Mouse (Mus musculus): Measurements from ENCODE around the gene Ccdc144b. TPM values are rescaled to one million over a fixed set of nuclear protein-coding genes. Genes with fewer than 3 reads are reported as not detected.
A peak's percentile ranks its signal among the peaks of the same experiment; 100 is the strongest.

Gene Ccdc144b
- total RNA-seq (2021) = not detected

- intact Hi-C loops (cut with DNase I) = no loop called here
- DNase-seq = no peak
These were observed at the start of gene Ccdc144b for GRCm38 (mm10) chr3:36053447-36053846. Gene Ccdc144b, minus strand, starts transcription at chr3:36053547.

DNA sequence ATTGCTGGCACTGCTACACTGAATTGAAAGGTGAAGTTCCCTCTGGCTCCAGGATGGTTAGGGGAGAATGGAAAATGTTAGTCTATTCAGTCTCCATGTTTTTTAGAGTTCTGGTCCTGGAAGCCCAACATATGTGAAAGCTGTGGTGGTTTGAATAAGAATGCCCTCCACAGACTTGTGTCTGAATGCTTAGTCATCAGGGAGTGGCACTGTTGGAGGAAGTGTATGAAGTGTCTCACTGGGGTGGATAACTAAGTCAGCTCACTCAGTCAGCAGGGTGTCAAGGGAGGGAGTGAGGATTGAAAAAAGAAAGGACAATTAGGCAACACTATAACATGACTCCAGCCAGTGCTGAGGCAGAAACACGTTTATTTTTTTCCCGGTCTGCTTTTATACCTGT lies 42.0 kb upstream of the Ccdc144b start:
- no peak for DNase-seq
- intact Hi-C loops (cut with DNase I) = no loop called here

DNA sequence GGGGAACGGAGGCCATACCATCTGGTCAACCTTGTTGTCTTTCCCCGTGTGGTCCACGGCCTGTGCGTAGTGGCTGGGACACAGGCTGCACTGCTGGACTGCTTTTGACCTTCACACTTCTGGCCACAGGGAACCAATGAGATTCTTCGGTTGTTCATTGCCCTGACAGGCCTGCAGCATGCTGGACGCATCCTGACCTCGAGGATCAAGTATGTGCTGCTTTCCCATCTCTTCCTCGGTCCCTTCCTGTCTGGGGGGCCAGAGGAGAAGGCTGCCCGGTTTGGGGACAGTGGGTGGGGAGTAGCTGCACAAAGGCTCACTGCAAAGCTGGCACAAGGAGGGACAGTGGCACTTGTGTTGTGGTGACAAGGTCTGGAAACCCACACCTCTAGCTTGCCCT lies 34.2 kb upstream of the Ccdc144b start:
- intact Hi-C loops (cut with DNase I) = no loop called here
- DNase-seq = no peak

DNA sequence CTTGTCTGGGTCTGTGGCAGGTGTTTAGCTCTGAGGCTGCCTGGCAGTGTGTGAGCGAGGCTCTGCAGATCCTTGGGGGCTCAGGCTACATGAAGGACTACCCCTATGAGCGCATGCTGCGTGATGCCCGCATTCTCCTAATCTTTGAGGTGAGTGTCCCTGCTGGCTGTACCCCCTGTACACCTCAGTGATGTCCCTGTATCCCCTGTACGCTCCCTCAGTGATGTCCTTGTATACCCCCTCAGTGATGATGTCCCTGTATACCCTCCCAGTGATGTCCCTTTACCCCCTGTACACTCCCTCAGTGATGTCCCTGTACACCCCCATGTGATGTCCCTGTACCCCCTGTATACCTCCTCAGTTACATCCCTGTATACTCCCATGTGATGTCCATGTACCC lies 32.0 kb upstream of the Ccdc144b start:
- intact Hi-C loops (cut with DNase I) = no loop called here
- DNase-seq = no peak

DNA sequence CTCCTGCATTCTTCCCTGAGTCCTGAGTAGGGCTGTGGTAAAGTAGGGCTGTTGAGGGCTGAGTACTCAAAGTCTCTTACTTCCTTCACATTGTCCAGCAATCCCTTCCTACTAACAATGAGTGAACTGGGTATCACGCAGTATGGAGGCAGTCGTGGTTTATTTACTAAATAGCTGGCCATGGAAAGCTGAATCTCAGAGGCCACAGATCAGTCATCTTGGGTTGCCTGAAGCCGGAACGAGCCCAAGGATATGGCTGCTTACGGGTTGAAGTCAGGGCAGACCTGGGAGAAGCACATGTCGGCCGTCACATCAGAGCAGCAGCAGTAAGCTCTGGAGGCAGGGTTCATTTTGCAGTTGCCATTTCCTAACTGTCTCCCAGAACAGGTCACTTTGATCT lies 30.0 kb upstream of the Ccdc144b start:
- intact Hi-C loops (cut with DNase I) = no loop called here
- no peak for DNase-seq

DNA sequence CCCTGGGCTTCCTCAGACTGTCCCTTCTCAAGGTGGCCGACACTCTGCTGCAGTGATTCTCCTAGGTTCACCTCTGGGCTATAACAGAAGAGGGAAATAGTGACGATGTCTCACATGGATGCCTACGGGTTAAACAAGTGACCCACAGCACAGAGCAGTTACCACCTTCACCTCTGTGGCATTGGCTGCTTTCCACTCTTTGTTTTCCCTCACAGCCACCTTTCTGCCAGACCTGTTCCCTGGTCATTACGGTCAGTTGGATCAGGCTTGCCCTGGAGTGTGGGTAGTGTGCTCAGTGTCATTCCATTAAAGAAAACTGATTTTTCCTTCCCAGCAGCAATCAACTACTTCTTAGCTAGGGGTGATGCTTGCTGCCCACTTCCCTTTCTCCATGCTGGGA lies 29.5 kb upstream of the Ccdc144b start:
- intact Hi-C loops (cut with DNase I) = no loop called here

DNA sequence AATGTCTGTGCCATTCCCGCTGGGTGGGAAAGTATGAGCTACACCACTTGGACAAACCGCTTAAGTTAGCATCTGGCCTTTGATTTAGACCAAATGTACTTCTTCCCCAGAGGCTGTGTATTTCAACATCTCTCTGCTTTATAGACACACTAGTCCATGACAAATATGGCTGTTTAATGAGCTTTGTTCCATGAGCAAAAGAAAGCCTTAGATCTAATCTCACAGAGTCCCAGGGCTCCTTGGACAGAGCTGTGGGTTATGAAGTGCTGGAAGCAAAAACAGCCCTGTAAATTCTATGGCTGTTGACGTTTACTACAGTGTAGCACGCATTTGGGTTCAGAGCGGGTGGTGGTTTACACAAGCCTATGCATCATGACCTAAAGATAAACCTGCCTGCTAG lies 27.4 kb upstream of the Ccdc144b start:
- DNase-seq = no peak
- intact Hi-C loops (cut with DNase I) = no loop called here

More for the DNA sequence above, 29.5 kb upstream of the Ccdc144b start:
- no peak for DNase-seq

DNA sequence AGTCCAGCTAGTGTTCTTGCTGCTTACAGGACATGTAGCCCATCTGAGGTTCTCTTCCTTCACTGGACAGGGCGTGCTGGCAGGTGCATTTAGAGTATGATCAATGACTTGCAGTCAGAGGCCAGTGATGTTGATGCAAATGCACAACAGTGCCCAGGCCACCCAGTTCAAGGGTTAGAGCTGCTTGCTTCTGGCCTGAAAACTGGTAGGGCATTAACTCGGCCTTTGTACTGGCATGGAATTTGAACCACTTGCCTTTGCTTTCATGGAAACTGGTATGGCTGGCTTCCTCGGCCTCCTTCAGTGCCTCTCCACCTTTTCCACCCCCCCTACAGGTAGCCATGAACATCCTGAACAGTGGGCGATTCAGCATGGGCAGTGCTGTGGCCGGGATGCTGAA lies 26.5 kb upstream of the Ccdc144b start:
- no peak for DNase-seq
- intact Hi-C loops (cut with DNase I) = no loop called here

DNA sequence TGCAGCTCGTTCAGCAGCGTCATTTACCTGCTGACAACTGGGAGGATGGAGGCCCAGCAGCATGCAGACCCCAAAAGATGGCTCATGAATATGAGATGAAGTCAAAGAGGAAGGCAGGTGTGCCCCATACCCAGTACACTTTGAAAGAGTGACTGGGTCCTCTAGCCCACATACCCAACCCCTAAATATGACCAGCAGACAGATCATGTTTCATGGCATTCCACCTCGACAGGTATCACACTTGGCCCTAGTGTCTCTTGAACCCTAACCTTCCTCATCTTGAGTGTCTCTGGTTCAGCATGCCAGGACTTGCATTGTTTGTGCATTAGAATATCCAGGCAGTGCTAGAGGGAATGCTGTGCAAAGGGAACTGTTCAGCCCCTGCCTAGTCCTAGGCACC lies 24.0 kb upstream of the Ccdc144b start:
- intact Hi-C loops (cut with DNase I) = no loop called here
- DNase-seq = no peak

DNA sequence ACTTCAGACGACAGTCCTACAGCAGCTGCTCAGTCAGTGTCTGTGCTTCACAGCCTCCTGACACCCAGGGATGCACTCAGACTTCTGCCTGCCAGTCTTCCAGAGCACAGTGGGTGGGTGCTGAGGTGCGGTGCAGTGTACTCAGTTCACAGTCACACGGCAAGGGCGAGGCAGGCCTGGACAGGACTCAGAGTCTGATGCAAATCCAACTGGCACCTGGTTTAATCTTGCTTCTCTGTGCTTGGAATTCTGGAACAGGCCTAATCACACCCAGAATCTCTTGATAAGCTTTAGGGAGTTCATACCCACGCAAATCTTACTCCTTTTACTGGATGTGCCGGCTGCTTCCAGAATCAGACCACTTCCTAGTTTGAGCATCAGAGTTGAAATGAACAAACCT lies 22.1 kb upstream of the Ccdc144b start:
- intact Hi-C loops (cut with DNase I) = no loop called here
- no peak for DNase-seq

- intact Hi-C loops (cut with DNase I) = no loop called here
These were observed 20.9 kb upstream of the Ccdc144b start for GRCm38 (mm10) chr3:36074231-36074630.

GRCm38 (mm10) chr3:36071047-36071446 lies 17.7 kb upstream of the Ccdc144b start:
- no peak for DNase-seq
- intact Hi-C loops (cut with DNase I) = no loop called here

More at GRCm38 (mm10) chr3:36074231-36074630, 20.9 kb upstream of the Ccdc144b start:
- DNase-seq = no peak

GRCm38 (mm10) chr3:36070436-36070835 lies 17.1 kb upstream of the Ccdc144b start:
- intact Hi-C loops (cut with DNase I) = no loop called here
- DNase-seq = no peak

DNA sequence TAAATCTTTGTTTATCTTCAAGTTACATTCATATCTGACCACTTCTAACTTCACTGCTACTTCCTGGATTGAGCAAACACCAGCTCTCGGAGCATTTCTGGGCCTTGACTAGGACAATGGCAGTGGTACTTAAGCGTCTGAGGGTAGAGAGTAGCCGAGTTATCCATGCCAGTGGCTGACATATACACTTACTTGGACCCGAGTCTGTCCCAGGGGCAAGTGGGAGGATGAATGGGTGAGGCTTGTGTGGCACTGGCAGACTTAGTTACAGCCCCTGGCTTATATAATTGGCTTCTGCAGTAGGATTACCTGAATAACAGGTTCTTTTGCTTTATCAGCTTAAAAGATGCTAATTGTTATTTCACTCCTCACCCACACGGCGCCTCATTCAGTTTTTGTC lies 14.4 kb upstream of the Ccdc144b start:
- no peak for DNase-seq
- intact Hi-C loops (cut with DNase I) = loop anchor here (5.0 kb wide), 1 partner anchor 135 kb away; no protein-coding TSS in a partner anchor

DNA sequence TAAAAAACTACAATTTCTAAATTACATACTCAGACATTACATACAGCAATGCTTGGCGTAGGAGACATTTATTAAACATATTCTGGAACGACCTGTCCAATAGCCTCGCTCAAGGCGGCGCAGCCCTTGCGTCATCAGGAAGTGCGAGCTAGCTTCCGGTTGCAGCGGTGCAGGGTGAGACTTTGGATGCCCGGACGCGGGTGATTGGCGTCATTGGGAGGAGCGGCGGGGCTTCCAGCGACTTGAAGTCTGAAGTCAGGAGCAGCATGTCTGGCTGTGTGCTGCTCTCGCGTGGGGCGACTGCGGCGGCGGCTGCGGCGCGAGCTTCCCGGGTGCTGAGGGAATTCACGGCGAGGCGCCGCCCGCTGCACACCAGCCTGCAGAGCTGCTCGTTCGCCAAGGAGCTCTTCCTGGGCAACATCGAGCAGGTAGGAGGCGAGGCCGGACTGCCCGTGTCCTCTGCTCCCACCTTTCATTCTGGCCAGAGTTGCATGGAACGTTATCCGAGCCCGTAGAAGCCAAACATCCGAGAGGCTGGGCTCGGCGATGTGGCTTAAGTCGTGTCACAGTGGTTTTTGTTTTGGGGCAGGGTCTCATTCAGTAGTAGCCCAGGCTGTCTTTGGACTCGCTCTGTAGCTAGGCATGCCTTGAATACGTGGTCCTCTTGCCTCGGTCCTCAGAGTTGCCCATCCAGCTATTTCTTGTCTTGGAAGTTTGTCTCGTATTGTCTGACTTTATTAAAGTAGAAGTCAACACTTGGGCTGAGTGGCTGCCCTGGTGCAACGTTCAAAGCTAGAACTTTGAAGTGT lies 12.7 kb upstream of the Ccdc144b start, which contains the start of gene Acad9:
Gene Acad9 (plus strand): TSS at position 137 of the 809 bp plus-strand sequence.
- intact Hi-C loops (cut with DNase I) = loop anchor here (2.0 to 5.0 kb wide), 2 partner anchors 134 to 373 kb away; no protein-coding TSS in a partner anchor
- peak; percentile 96 to 98 for DNase-seq

- DNase-seq = no peak
- intact Hi-C loops (cut with DNase I) = loop anchor here (2.0 to 5.0 kb wide), 2 partner anchors 133 to 372 kb away; no protein-coding TSS in a partner anchor
These were observed 11.8 kb upstream of the Ccdc144b start for GRCm38 (mm10) chr3:36065166-36065565.

GRCm38 (mm10) chr3:36064592-36065061 lies 11.3 kb upstream of the Ccdc144b start:
- DNase-seq = no peak
- intact Hi-C loops (cut with DNase I) = loop anchor here (2.0 to 5.0 kb wide), 4 partner anchors 67 to 372 kb away; partner anchors contain the start of gene Atp11b

- DNase-seq = peak; percentile 65 to 86
- intact Hi-C loops (cut with DNase I) = loop anchor here (1.0 to 5.0 kb wide), 3 partner anchors 63 to 308 kb away; partner anchors contain the start of gene Atp11b
These were observed 6.9 kb upstream of the Ccdc144b start for GRCm38 (mm10) chr3:36060096-36060850.

DNA sequence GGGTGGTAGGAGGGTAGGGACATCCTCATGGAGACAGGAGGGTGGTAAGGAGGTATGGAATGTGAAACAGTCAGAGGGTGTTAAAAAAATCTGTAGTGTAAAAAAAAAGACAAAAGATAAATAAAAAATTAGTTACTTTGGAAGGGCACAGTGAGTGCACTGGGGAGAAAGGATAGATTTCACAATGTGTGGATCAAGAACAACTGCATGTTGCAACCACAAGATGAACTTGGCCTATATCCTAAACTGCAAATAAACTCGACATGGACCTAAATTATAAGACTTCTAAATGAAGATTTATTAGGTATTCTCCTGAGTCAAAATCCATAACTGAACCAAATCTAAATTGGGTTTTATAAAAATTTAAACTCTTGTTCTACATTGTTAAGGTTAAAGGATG lies 4.2 kb downstream of the Ccdc144b start:
- intact Hi-C loops (cut with DNase I) = no loop called here
- no peak for DNase-seq

- no peak for DNase-seq
These were observed 8.3 kb downstream of the Ccdc144b start for GRCm38 (mm10) chr3:36045086-36045485.

DNA sequence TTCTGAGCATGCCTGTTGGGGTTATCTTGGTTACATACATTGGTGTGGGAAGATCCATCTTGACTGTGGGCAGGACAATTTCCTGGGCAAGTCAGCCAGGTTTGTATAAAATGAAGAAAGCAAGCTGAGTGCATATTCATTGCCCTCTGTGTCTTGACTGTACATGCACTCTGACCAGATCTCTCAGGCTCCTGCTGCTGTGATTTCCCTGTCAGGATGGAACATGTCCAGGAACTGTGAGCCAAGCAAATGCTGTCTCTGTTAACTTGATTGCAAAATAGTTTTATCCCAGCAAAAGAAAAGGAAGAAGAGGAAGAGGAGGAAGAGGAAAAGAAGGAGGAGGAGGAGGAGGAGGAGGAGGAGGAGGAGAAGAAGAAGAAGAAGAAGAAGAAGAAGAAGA lies 8.8 kb downstream of the Ccdc144b start:
- intact Hi-C loops (cut with DNase I) = no loop called here
- DNase-seq = no peak

More at GRCm38 (mm10) chr3:36045086-36045485, 8.3 kb downstream of the Ccdc144b start:
- intact Hi-C loops (cut with DNase I) = no loop called here
